Mouse (Mus musculus) heart, embryonic 12.5 days (tissue): ENCODE measurements around the gene Apopt1. TPM values are rescaled to one million over a fixed set of nuclear protein-coding genes. Genes with fewer than 3 reads are reported as not detected.

Experiments
- ATAC-seq: fragments of 200-750 bp; cut with Nextera tagmentation; 2 replicates; pipeline ENCODE4 v1.8.0; 2017; ENCODE audit warnings: moderate TSS enrichment, moderate library complexity; ENCODE audit not compliant: insufficient number of reproducible peaks, low FRiP score
- H3K27ac ChIP-seq: fragments of 300-500 bp; sonication (generic); 2 replicates; pipeline ENCODE4 v1.5.1; 2016; ENCODE audit warnings: mild to moderate bottlenecking, moderate library complexity; ENCODE audit not compliant: poor library complexity, severe bottlenecking
- H3K27me3 ChIP-seq: fragments of 300-500 bp; sonication (generic); replicated peaks from 2 replicates; pipeline ENCODE4 v1.6.1; 2016; ENCODE audit warnings: mild to moderate bottlenecking, moderate library complexity
- H3K36me3 ChIP-seq: fragments of 300-500 bp; sonication (generic); 2 replicates; pipeline ENCODE4 v1.6.1; 2016; ENCODE audit warnings: mild to moderate bottlenecking, moderate library complexity
- H3K4me1 ChIP-seq: fragments of 300-500 bp; sonication (generic); replicated peaks from 2 replicates; pipeline ENCODE4 v1.6.1; 2016; ENCODE audit warnings: mild to moderate bottlenecking
- H3K4me2 ChIP-seq: fragments of 300-500 bp; sonication (generic); 2 replicates; pipeline ENCODE4 v1.6.1; 2016; ENCODE audit warnings: mild to moderate bottlenecking, moderate library complexity
- H3K4me3 ChIP-seq: fragments of 300-500 bp; sonication (generic); 2 replicates; pipeline ENCODE4 v1.5.1; 2016; ENCODE audit warnings: mild to moderate bottlenecking
- H3K9ac ChIP-seq: fragments of 300-500 bp; sonication (generic); 2 replicates; pipeline ENCODE4 v1.6.1; 2016; ENCODE audit warnings: mild to moderate bottlenecking, moderate library complexity
- H3K9me3 ChIP-seq: fragments of 300-500 bp; sonication (generic); replicated peaks from 2 replicates; pipeline ENCODE4 v1.6.1; 2016; ENCODE audit warnings: mild to moderate bottlenecking, moderate library complexity
- WGBS: fragments of 180-500 bp; shearing (Covaris S2); methylation state at CpG from one replicate; pipeline ENCODE4 v1.1.7; 2016; 5-methylcytosine and 5-hydroxymethylcytosine counted together
- polyA plus RNA-seq: library from polyadenylated mRNA; unstranded; fragments of >200 nt; fragmentation: Nextera tagmentation; extraction: Ambion mirVana; gene quantifications from 2 replicates; pipeline ENCODE4 v1.2.1, GENCODE M21; 2016

The Apopt1 gene
- polyA plus RNA-seq, 1 experiment from 2014 or later: 48.8 TPM

DNA sequence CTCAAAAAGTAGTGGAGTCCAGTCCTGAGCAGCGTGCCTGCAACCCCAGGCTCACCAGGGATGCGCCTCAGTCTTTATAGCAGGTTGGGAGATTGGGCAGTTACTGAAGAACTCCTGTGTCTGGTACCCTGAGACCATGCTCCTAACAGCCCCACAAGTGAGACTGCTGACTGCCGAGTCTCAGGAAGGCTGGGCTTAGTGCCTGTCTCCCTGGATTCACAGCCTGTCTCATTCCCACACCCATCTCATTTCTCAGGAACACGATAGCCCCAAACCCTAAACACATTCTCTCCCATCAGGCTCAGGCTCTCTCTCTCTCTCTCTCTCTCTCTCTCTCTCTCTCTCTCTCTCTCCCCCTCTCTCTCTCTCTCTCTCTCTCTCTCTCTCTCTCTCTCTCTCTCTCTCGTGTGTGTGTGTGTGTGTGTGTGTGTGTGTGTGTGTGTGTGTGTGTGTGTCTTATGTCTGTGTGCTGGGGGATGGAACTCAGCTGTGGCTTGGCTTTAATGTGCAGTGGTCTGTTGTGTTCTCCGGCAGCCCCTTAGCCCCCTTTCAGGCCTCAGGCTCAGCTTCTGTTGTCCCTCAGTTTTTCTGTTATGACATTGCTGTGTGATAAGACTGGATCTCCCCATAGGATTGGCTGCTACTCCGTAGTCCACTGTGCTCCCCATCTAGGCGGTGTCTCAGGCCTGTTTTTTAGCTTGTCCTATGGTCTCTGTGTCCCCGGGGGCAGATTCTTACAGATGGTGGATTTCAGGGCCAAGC is 56.9 kb downstream of the Apopt1 start:
- Histone ChIP-seq H3K4me2 (peak overlapping the region; percentile 3; the same call in 1 of the 2 replicates), H3K9me3 (no peaks in the 10 kb centered on the region), H3K27me3 (no peaks in the 10 kb centered on the region), H3K9ac (peak overlapping the region; percentile 57; the same call in 1 of the 2 replicates), H3K4me3 (no peak overlapping the region), H3K4me1 (peaks cover 45% of the 10 kb centered on the region), H3K27ac (peak overlapping the region; percentile 73), H3K36me3 (peaks cover 35% of the 10 kb centered on the region)
- WGBS: 49% methylated on average over 8 of the region's 9 CpGs
- ATAC-seq: no peak

DNA sequence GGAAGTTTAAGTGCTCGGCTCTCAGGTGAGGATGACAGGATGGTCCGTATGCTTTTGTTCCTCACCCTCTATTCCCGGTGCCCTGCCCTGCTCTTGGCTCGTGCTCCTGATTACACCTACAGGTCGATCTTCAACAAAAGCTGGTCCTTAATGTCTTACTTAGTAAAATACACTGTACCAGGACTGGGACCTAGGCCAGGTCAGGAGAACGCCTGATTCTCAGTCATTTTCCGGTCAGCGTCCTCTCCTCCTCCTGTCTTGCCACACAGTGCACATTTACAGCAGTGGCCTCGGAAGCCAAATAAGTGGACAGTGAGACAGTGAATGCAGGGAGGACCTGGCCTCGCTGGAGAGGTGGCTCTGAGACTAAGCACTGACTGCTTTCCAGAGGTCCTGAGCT is 57.6 kb downstream of the Apopt1 start:
- no peak overlapping the region for H3K4me3 ChIP-seq
- 87% methylated on average over 10 of the region's 10 CpGs for WGBS
- no peaks in the 10 kb centered on the region for H3K9me3 ChIP-seq
- H3K27ac ChIP-seq: 0 out of 2 replicates have a peak overlapping the region, but pooled peaks have one; percentile 73
- H3K36me3 ChIP-seq: peaks cover 41% of the 10 kb centered on the region
- ATAC-seq: no peak
- H3K4me2 ChIP-seq: no peak overlapping the region
- H3K9ac ChIP-seq: no peak overlapping the region
- H3K27me3 ChIP-seq: no peaks in the 10 kb centered on the region
- H3K4me1 ChIP-seq: peaks cover 42% of the 10 kb centered on the region

DNA sequence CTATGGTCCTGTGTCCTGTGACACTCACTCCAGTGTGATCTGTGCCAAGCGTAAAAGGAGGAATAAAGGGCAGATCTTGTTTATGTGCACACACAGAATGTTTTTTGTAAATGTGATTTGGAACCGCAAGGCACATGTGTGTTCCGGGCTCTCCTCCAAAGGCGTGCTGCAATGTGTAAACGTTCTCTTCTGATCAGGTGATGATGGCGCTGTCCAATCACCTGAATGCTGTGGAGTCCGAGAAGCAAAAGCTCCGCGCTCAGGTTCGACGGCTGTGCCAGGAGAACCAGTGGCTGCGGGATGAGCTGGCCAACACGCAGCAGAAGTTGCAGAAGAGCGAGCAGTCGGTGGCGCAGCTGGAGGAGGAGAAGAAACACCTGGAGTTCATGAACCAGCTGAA is 61.1 kb downstream of the Apopt1 start:
- Histone ChIP-seq H3K9me3 (peaks cover under 1% of the 10 kb centered on the region; the same call in 1 of the 2 replicates), H3K9ac (no peak overlapping the region), H3K27me3 (no peaks in the 10 kb centered on the region), H3K27ac (no peak overlapping the region), H3K36me3 (peaks cover 75% of the 10 kb centered on the region), H3K4me2 (no peak overlapping the region), H3K4me1 (peaks cover 17% of the 10 kb centered on the region), H3K4me3 (no peak overlapping the region)
- 88% methylated on average over 16 of the region's 16 CpGs for WGBS
- ATAC-seq: no peak

DNA sequence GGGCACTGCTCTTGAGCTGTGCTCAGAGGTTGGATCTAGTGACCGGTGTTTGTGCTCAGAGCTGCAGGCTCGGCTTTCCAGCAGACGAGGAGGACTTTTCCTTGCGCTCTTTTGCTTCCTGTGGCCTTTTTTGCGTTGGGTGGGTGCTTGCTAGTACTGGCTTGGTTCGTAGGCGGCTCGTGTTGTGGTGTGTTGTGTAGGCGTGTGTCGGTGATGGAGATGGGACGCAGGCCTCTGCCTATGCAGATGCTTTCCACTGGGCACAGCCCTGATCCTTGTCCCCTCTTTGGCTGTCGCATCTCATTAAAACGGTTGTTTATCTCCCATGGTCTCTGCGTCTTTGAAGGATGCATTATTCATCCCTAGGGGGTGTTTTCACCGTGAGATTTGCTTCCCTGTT is 61.8 kb downstream of the Apopt1 start:
- Histone ChIP-seq H3K36me3 (peaks cover 82% of the 10 kb centered on the region), H3K9me3 (peaks cover 6% of the 10 kb centered on the region; the same call in 1 of the 2 replicates), H3K9ac (no peak overlapping the region), H3K27me3 (no peaks in the 10 kb centered on the region), H3K4me1 (peaks cover 10% of the 10 kb centered on the region), H3K4me3 (no peak overlapping the region), H3K4me2 (no peak overlapping the region), H3K27ac (no peak overlapping the region)
- 79% methylated on average over 15 of the region's 15 CpGs for WGBS
- ATAC-seq: no peak

DNA sequence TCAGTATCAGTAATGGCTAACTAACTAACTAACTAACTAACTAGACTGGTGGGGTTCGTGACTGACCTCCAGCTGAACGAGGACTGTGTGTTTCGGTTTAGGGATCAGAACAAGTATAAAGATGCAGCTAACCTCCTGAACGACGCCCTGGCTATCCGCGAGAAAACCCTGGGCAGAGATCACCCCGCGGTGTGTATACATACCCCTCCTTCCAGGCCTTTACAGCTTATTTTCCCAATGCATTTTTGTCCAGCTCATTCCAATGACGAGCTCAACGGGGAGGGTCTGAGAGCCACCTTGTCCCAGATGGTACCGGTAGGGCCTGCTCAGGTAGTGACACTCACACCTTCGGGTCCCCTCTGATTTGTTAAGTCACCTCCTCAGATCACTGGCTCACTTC is 64.9 kb downstream of the Apopt1 start:
- H3K27me3 ChIP-seq: no peaks in the 10 kb centered on the region
- H3K27ac ChIP-seq: no peak overlapping the region
- no peak overlapping the region for H3K4me2 ChIP-seq
- 95% methylated on average over 13 of the region's 13 CpGs for WGBS
- H3K36me3 ChIP-seq: peaks cover 96% of the 10 kb centered on the region
- no peaks in the 10 kb centered on the region for H3K4me1 ChIP-seq
- peaks cover 6% of the 10 kb centered on the region; the same call in 1 of the 2 replicates for H3K9me3 ChIP-seq
- no peak for ATAC-seq
- no peak overlapping the region for H3K9ac ChIP-seq
- no peak overlapping the region for H3K4me3 ChIP-seq

DNA sequence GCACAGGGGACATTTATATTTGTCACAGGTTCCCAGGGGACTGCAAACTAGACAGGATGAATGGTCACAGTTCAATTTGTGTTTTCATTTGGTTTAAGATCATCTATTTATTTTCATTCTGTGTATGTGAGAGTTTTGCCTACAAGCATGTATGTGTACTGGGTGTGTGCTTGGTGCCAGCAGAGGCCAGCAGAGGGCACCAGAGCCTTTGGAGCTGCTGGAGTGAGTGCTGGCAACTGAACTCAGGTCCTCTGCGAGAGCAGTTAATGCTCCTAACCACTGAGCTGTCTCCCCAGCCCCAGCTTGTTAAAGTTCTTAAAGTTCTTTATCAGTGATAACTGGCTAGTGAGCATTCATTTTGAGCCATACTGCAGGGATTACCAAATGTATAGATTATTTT is 66.5 kb downstream of the Apopt1 start:
- 97% methylated on average over 1 of the region's 1 CpGs for WGBS
- Histone ChIP-seq H3K4me2 (no peak overlapping the region), H3K4me1 (no peaks in the 10 kb centered on the region), H3K9me3 (peaks cover 6% of the 10 kb centered on the region; the same call in 1 of the 2 replicates), H3K36me3 (peaks cover 96% of the 10 kb centered on the region), H3K27ac (no peak overlapping the region), H3K9ac (no peak overlapping the region), H3K27me3 (no peaks in the 10 kb centered on the region), H3K4me3 (no peak overlapping the region)
- no peak for ATAC-seq

DNA sequence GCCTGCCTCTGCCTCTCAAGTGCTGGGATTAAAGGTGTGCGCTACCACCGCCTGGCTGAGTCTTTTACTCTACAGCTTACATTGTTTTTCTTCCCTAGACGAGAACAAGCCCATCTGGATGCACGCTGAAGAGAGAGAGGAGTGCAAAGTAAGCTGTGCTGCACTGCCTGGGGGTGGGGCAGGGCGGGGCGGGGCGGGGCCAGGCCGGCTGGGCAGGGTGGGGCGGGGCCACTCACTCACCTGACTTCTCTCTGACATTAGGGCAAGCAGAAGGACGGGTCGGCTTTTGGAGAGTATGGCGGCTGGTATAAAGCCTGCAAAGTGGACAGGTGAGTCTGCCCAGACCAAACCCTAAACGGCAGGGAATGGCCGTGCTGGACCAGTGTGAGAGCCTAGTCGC is 72.1 kb downstream of the Apopt1 start:
- 70% methylated on average over 15 of the region's 15 CpGs for WGBS
- peaks cover 97% of the 10 kb centered on the region for H3K36me3 ChIP-seq
- ATAC-seq: no peak
- no peak overlapping the region for H3K27ac ChIP-seq
- H3K9ac ChIP-seq: no peak overlapping the region
- no peaks in the 10 kb centered on the region; the same call in 1 of the 2 replicates for H3K4me1 ChIP-seq
- no peaks in the 10 kb centered on the region for H3K9me3 ChIP-seq
- no peak overlapping the region for H3K4me3 ChIP-seq
- H3K4me2 ChIP-seq: no peak overlapping the region
- H3K27me3 ChIP-seq: no peaks in the 10 kb centered on the region

DNA sequence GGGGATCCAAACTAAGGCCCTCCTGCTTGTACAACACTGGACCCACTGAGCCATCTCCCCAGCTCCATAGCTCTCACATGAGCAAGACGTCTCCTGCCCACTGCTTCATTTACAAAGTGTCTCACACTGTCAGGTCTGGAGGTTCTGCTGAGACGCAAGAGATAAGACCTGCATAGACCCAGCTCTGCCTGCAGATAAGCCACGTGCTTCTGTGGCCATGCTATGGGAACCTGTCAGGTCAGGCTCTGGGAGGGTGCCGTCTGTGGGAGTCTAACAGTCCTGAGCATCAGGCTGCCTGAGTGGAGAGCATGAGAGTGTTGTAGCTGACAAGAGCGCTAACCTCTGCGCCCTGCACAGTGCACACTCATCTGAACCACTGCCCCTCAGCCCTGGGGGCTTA is 74.0 kb downstream of the Apopt1 start:
- WGBS: 46% methylated on average over 6 of the region's 6 CpGs
- no peaks in the 10 kb centered on the region; the same call in 1 of the 2 replicates for H3K4me1 ChIP-seq
- no peaks in the 10 kb centered on the region for H3K9me3 ChIP-seq
- H3K27me3 ChIP-seq: no peaks in the 10 kb centered on the region
- H3K4me3 ChIP-seq: no peak overlapping the region
- H3K9ac ChIP-seq: no peak overlapping the region
- no peak overlapping the region for H3K4me2 ChIP-seq
- ATAC-seq: no peak; the same call in 1 of the 2 replicates
- H3K27ac ChIP-seq: no peak overlapping the region
- H3K36me3 ChIP-seq: peaks cover 98% of the 10 kb centered on the region

DNA sequence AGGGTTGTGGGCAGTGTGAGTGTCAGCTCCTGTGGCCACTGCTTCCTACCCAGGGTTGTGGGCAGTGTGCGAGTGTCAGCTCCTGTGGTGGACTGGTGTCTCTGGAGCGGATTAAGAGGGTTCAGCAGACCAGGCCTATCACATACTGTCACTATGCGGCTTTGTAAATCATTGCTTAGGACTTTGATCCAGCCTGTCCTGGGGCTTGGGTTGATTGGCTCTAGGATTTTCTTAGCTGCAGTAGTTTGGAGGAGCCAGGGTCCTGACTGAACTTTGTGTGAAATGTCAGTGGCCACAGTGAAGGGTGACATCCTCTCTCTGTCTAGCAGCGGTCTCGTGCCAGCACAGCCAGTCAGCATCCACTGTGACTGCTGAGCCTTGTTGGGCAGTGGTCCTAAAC is 77.0 kb downstream of the Apopt1 start:
- H3K4me1 ChIP-seq: no peaks in the 10 kb centered on the region; the same call in 1 of the 2 replicates
- H3K27ac ChIP-seq: no peak overlapping the region
- no peak for ATAC-seq
- H3K4me2 ChIP-seq: no peak overlapping the region
- no peak overlapping the region for H3K9ac ChIP-seq
- no peaks in the 10 kb centered on the region for H3K9me3 ChIP-seq
- H3K36me3 ChIP-seq: peaks cover 97% of the 10 kb centered on the region
- H3K4me3 ChIP-seq: no peak overlapping the region
- H3K27me3 ChIP-seq: no peaks in the 10 kb centered on the region
- 88% methylated on average over 5 of the region's 5 CpGs for WGBS

DNA sequence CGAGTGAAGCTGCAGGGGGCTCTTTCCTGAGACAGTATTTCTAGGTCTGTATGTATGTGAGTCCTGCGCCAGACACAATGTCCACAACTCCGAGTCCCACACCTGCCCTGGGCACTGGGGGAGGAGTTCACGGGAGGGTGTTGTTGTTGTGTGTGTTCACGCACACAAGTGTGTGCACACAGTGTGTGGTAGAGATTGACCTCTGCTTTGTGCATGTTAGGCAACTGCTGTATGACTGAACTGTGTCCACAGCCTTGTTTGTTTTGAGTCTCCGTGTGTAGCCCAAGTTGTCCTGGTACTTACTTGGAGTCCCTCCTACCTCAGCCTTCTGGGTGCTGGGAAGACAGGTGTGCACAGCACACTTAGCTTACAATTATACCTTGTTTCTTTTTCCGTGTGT is 77.6 kb downstream of the Apopt1 start:
- Histone ChIP-seq H3K9me3 (no peaks in the 10 kb centered on the region), H3K4me1 (no peaks in the 10 kb centered on the region; the same call in 1 of the 2 replicates), H3K36me3 (peaks cover 97% of the 10 kb centered on the region), H3K27me3 (no peaks in the 10 kb centered on the region), H3K9ac (no peak overlapping the region), H3K4me3 (no peak overlapping the region), H3K27ac (no peak overlapping the region), H3K4me2 (no peak overlapping the region)
- WGBS: 88% methylated on average over 7 of the region's 7 CpGs
- no peak for ATAC-seq

DNA sequence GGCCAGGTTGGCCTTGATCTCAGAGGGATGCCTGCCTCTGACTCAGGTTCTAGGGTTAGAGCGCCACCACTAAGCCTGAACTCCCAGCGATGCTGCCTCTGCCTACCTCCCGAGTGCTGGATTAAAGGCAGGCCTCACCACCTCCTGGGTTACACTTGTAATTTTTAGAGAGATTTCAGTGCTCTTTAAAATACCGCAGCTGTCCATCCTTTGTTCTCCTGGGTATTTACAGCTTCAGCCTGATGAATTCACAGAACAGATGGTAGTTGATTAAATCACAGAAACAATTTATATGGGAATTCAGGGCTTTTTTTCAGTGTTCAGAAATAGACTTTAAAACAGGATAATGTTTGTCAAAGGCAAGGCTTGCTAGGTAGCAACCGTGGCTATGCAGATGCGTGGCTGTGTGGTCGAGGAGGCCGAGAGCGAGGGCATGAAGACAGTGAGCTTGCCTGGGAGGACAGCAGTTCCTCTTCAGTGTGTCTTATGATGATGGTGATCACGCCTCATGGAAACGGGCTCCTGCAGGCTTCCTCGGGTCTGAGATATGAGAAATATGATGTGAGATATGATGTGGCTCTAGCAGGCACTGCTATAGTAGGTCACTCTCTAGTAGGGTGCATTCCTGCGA is 78.5 kb downstream of the Apopt1 start:
- H3K9ac ChIP-seq: no peak overlapping the region
- H3K4me1 ChIP-seq: no peaks in the 10 kb centered on the region; the same call in 1 of the 2 replicates
- 90% methylated on average over 13 of the region's 13 CpGs for WGBS
- H3K36me3 ChIP-seq: peaks cover 97% of the 10 kb centered on the region
- ATAC-seq: no peak
- H3K4me2 ChIP-seq: no peak overlapping the region
- no peaks in the 10 kb centered on the region for H3K27me3 ChIP-seq
- H3K27ac ChIP-seq: no peak overlapping the region
- no peak overlapping the region for H3K4me3 ChIP-seq
- no peaks in the 10 kb centered on the region for H3K9me3 ChIP-seq
